Mouse (Mus musculus): ENCODE data around the gene Ing1.

- TF ChIP-seq CTCF (IDR thresholded peaks at IDR 0.05) (no peak), EP300 (IDR thresholded peaks at IDR 0.05) (no peak)
These were observed 15.4 kb downstream of the Ing1 start for GRCm38 (mm10) chr8:11570742-11571141.

Measured in lung, postnatal 0 days (tissue).